Mouse (Mus musculus) midbrain, embryonic 11.5 days (tissue): ENCODE results near the gene Fam81a. TPM values are rescaled to one million over a fixed set of nuclear protein-coding genes. Genes with fewer than 3 reads are reported as not detected.

ENCODE experiments used
- ATAC-seq: fragments of 200-750 bp; cut with Nextera tagmentation; 2 replicates; pipeline ENCODE4 v1.8.0; 2017; ENCODE audit warnings: moderate TSS enrichment, moderate library complexity; ENCODE audit not compliant: low FRiP score
- DNase-seq: peaks from one replicate; pipeline ENCODE4 v3.0.0; 2015; ENCODE audit warnings: low spot score; ENCODE audit errors: missing footprints
- H3K27ac ChIP-seq: fragments of 300-500 bp; sonication (generic); 2 replicates; pipeline ENCODE4 v1.5.1; 2014; ENCODE audit warnings: low read depth, low read length
- H3K27me3 ChIP-seq: fragments of 300-500 bp; sonication (generic); 2 replicates; pipeline ENCODE4 v1.6.1; 2014; ENCODE audit warnings: mild to moderate bottlenecking, low read length, moderate library complexity, mixed read lengths; ENCODE audit not compliant: control insufficient read depth, insufficient read depth
- H3K36me3 ChIP-seq: fragments of 300-500 bp; sonication (generic); 2 replicates; pipeline ENCODE4 v1.6.1; 2014; ENCODE audit warnings: mild to moderate bottlenecking, low read length, moderate library complexity, mixed read lengths; ENCODE audit not compliant: control insufficient read depth, insufficient read depth
- H3K4me1 ChIP-seq: fragments of 300-500 bp; sonication (generic); 2 replicates; pipeline ENCODE4 v1.6.1; 2014; ENCODE audit warnings: low read length; ENCODE audit not compliant: control insufficient read depth, insufficient read depth
- H3K4me2 ChIP-seq: fragments of 300-500 bp; sonication (generic); 2 replicates; pipeline ENCODE4 v1.6.1; 2014; ENCODE audit warnings: mild to moderate bottlenecking, moderate library complexity
- H3K4me3 ChIP-seq: fragments of 300-500 bp; sonication (generic); 2 replicates; pipeline ENCODE4 v1.5.1; 2014; ENCODE audit warnings: low read depth, low read length
- H3K9ac ChIP-seq: fragments of 300-500 bp; sonication (generic); 2 replicates; pipeline ENCODE4 v1.6.1; 2014; ENCODE audit warnings: low read length
- H3K9me3 ChIP-seq: fragments of 300-500 bp; sonication (generic); 2 replicates; pipeline ENCODE4 v1.6.1; 2016; ENCODE audit warnings: low read length; ENCODE audit not compliant: control insufficient read depth
- WGBS: fragments of 180-500 bp; shearing (Covaris S2); extraction: QIAGEN DNeasy Blood & Tissue Kit; methylation state at CpG from one replicate; pipeline ENCODE4 v1.1.7; 2014; 5-methylcytosine and 5-hydroxymethylcytosine counted together
- polyA plus RNA-seq: library from polyadenylated mRNA; unstranded; fragments of >200 nt; fragmentation: Nextera tagmentation; extraction: Ambion mirVana; gene quantifications from 2 replicates; pipeline ENCODE4 v1.2.1, GENCODE M21; 2014

Gene Fam81a
- polyA plus RNA-seq, 1 experiment from 2014 or later: 4.7 TPM

GRCm38 (mm10) chr9:70097542-70097941 is 44.8 kb downstream of the Fam81a start:
- WGBS: 95% methylated on average over 2 of the region's 2 CpGs
- Histone ChIP-seq H3K4me3 (no peak overlapping the region), H3K9me3 (no peaks in the 10 kb centered on the region), H3K27me3 (no peaks in the 10 kb centered on the region), H3K27ac (no peak overlapping the region), H3K36me3 (no peaks in the 10 kb centered on the region), H3K4me2 (no peak overlapping the region), H3K9ac (no peak overlapping the region), H3K4me1 (no peaks in the 10 kb centered on the region)
- no peak for DNase-seq
- no peak for ATAC-seq

- ATAC-seq (no peak), DNase-seq (peak; percentile 74)
- no peaks in the 10 kb centered on the region for H3K27me3 ChIP-seq
- no peak overlapping the region for H3K4me2 ChIP-seq
- H3K27ac ChIP-seq: no peak overlapping the region
- WGBS: 88% methylated on average over 6 of the region's 6 CpGs
- H3K4me3 ChIP-seq: no peak overlapping the region
- no peaks in the 10 kb centered on the region for H3K36me3 ChIP-seq
- no peak overlapping the region for H3K9ac ChIP-seq
- H3K9me3 ChIP-seq: no peaks in the 10 kb centered on the region
- H3K4me1 ChIP-seq: no peaks in the 10 kb centered on the region
Measured at GRCm38 (mm10) chr9:70095016-70095415, 47.3 kb downstream of the Fam81a start.

- 94% methylated on average over 10 of the region's 10 CpGs for WGBS
- no peaks in the 10 kb centered on the region for H3K9me3 ChIP-seq
- H3K4me3 ChIP-seq: no peak overlapping the region
- no peak overlapping the region for H3K9ac ChIP-seq
- ATAC-seq: no peak
- DNase-seq: peak; percentile 28
- H3K36me3 ChIP-seq: no peaks in the 10 kb centered on the region
- no peak overlapping the region for H3K4me2 ChIP-seq
- no peaks in the 10 kb centered on the region for H3K4me1 ChIP-seq
- H3K27me3 ChIP-seq: no peaks in the 10 kb centered on the region
- H3K27ac ChIP-seq: no peak overlapping the region
Measured at GRCm38 (mm10) chr9:70090541-70090940, 51.8 kb downstream of the Fam81a start.

- H3K4me2 ChIP-seq: no peak overlapping the region
- no peaks in the 10 kb centered on the region for H3K27me3 ChIP-seq
- H3K9me3 ChIP-seq: no peaks in the 10 kb centered on the region
- no peaks in the 10 kb centered on the region for H3K36me3 ChIP-seq
- no peak overlapping the region for H3K27ac ChIP-seq
- no peak overlapping the region for H3K4me3 ChIP-seq
- H3K4me1 ChIP-seq: no peaks in the 10 kb centered on the region
- no peak overlapping the region for H3K9ac ChIP-seq
- ATAC-seq (no peak), DNase-seq (no peak)
- 77% methylated on average over 6 of the region's 6 CpGs for WGBS
Measured at GRCm38 (mm10) chr9:70088786-70089096, 53.6 kb downstream of the Fam81a start.

GRCm38 (mm10) chr9:70088041-70088785 is 54.1 kb downstream of the Fam81a start:
- DNase-seq: no peak
- WGBS: 82% methylated on average over 19 of the region's 19 CpGs

GRCm38 (mm10) chr9:70087379-70087778 is 55.0 kb downstream of the Fam81a start:
- no peak overlapping the region for H3K4me3 ChIP-seq
- no peak overlapping the region for H3K9ac ChIP-seq
- no peak overlapping the region for H3K4me2 ChIP-seq
- no peaks in the 10 kb centered on the region for H3K36me3 ChIP-seq
- WGBS: 74% methylated on average over 5 of the region's 5 CpGs
- no peaks in the 10 kb centered on the region for H3K27me3 ChIP-seq
- no peak overlapping the region for H3K27ac ChIP-seq
- ATAC-seq: no peak
- H3K4me1 ChIP-seq: no peaks in the 10 kb centered on the region
- DNase-seq: peak; percentile 47
- H3K9me3 ChIP-seq: no peaks in the 10 kb centered on the region

More at GRCm38 (mm10) chr9:70088041-70088785, 54.1 kb downstream of the Fam81a start:
- Histone ChIP-seq H3K27ac (no peak overlapping the region), H3K36me3 (no peaks in the 10 kb centered on the region), H3K9ac (no peak overlapping the region), H3K4me1 (no peaks in the 10 kb centered on the region), H3K27me3 (no peaks in the 10 kb centered on the region), H3K9me3 (no peaks in the 10 kb centered on the region), H3K4me2 (no peak overlapping the region), H3K4me3 (no peak overlapping the region)
- ATAC-seq: no peak

- WGBS: 69% methylated on average over 6 of the region's 6 CpGs
- no peak overlapping the region for H3K27ac ChIP-seq
- no peak for ATAC-seq
- no peak overlapping the region for H3K4me2 ChIP-seq
- no peak overlapping the region for H3K4me3 ChIP-seq
- H3K36me3 ChIP-seq: no peaks in the 10 kb centered on the region
- H3K9me3 ChIP-seq: no peaks in the 10 kb centered on the region
- H3K27me3 ChIP-seq: no peaks in the 10 kb centered on the region
- H3K4me1 ChIP-seq: no peaks in the 10 kb centered on the region
- no peak for DNase-seq
- no peak overlapping the region for H3K9ac ChIP-seq
Measured at GRCm38 (mm10) chr9:70086091-70086490, 56.3 kb downstream of the Fam81a start.

GRCm38 (mm10) chr9:70084107-70084506 is 58.3 kb downstream of the Fam81a start:
- 61% methylated on average over 11 of the region's 11 CpGs for WGBS
- Histone ChIP-seq H3K4me2 (no peak overlapping the region), H3K9me3 (no peaks in the 10 kb centered on the region), H3K4me1 (no peaks in the 10 kb centered on the region), H3K27ac (no peak overlapping the region), H3K36me3 (no peaks in the 10 kb centered on the region), H3K9ac (no peak overlapping the region), H3K27me3 (no peaks in the 10 kb centered on the region), H3K4me3 (no peak overlapping the region)
- ATAC-seq: no peak
- peak; percentile 96 for DNase-seq

- Histone ChIP-seq H3K36me3 (no peaks in the 10 kb centered on the region), H3K4me1 (no peaks in the 10 kb centered on the region), H3K9ac (no peak overlapping the region), H3K4me3 (no peak overlapping the region), H3K4me2 (no peak overlapping the region), H3K27ac (no peak overlapping the region), H3K9me3 (no peaks in the 10 kb centered on the region), H3K27me3 (no peaks in the 10 kb centered on the region)
- 83% methylated on average over 25 of the region's 25 CpGs for WGBS
- ATAC-seq: no peak
- no peak for DNase-seq
Measured at GRCm38 (mm10) chr9:70082357-70083204, 59.8 kb downstream of the Fam81a start.
